Mouse (Mus musculus) lung, embryonic 14.5 days (tissue): ENCODE data around the gene Lrch3. TPM values are rescaled to one million over a fixed set of nuclear protein-coding genes. Genes with fewer than 3 reads are reported as not detected.
A peak's percentile ranks its signal among the peaks of the same experiment; 100 is the strongest.

Experiments
- ATAC-seq: fragments of 200-750 bp; cut with Nextera tagmentation; 2 replicates; pipeline ENCODE4 v1.8.0; 2017; ENCODE audit warnings: mild to moderate bottlenecking, moderate TSS enrichment, moderate library complexity; ENCODE audit not compliant: insufficient read depth
- DNase-seq: peaks from one replicate; pipeline ENCODE4 v3.0.0-alpha.2; 2015
- H3K27ac ChIP-seq: fragments of 300-500 bp; sonication (generic); 2 replicates; pipeline ENCODE4 v1.5.1; 2014; ENCODE audit warnings: low read depth, mild to moderate bottlenecking, moderate library complexity
- H3K27me3 ChIP-seq: fragments of 300-500 bp; sonication (generic); 2 replicates; pipeline ENCODE4 v1.6.1; 2014; ENCODE audit warnings: low read length, control low read depth; ENCODE audit not compliant: insufficient read depth
- H3K36me3 ChIP-seq: fragments of 300-500 bp; sonication (generic); 2 replicates; pipeline ENCODE4 v1.6.1; 2014; ENCODE audit warnings: control low read depth; ENCODE audit not compliant: insufficient read depth
- H3K4me1 ChIP-seq: fragments of 300-500 bp; sonication (generic); 2 replicates; pipeline ENCODE4 v1.6.1; 2014; ENCODE audit warnings: antibody characterized with exemption, control low read depth; ENCODE audit not compliant: insufficient read depth
- H3K4me2 ChIP-seq: fragments of 300-500 bp; sonication (generic); 2 replicates; pipeline ENCODE4 v1.6.1; 2014; ENCODE audit warnings: mild to moderate bottlenecking
- H3K4me3 ChIP-seq: fragments of 300-500 bp; sonication (generic); 2 replicates; pipeline ENCODE4 v1.5.1; 2014; ENCODE audit warnings: low read depth, low read length
- H3K9ac ChIP-seq: fragments of 300-500 bp; sonication (generic); 2 replicates; pipeline ENCODE4 v1.6.1; 2014
- H3K9me3 ChIP-seq: fragments of 300-500 bp; sonication (generic); 2 replicates; pipeline ENCODE4 v1.6.1; 2016; ENCODE audit warnings: low read depth, low read length, control low read depth
- CTCF ChIP-seq: IDR thresholded peaks from 2 replicates; pipeline ENCODE4 v1.5.1; 2016; ENCODE audit warnings: antibody characterized with exemption, low read depth
- WGBS: fragments of 180-500 bp; shearing (Covaris S2); extraction: QIAGEN DNeasy Blood & Tissue Kit; methylation state at CpG from one replicate; pipeline ENCODE4 v1.1.7; 2014; 5-methylcytosine and 5-hydroxymethylcytosine counted together
- polyA plus RNA-seq: library from polyadenylated mRNA; unstranded; fragments of >200 nt; fragmentation: Nextera tagmentation; extraction: Ambion mirVana; gene quantifications from 2 replicates; pipeline ENCODE4 v1.2.1, GENCODE M21; 2014

Gene Lrch3
- polyA plus RNA-seq, 1 experiment from 2014 or later: 26.9 TPM

GRCm38 (mm10) chr16:32887996-32888395 lies 25.9 kb upstream of the Lrch3 start:
- ATAC-seq (no peak), DNase-seq (peak; percentile 8)
- Histone ChIP-seq H3K27ac (no peak overlapping the region), H3K4me1 (no peaks in the 10 kb centered on the region), H3K4me3 (no peak overlapping the region), H3K9ac (no peak overlapping the region), H3K4me2 (no peak overlapping the region), H3K36me3 (peaks cover 52% of the 10 kb centered on the region), H3K27me3 (no peaks in the 10 kb centered on the region), H3K9me3 (no peaks in the 10 kb centered on the region)
- TF ChIP-seq CTCF: peak; percentile 47
- 89% methylated on average over 7 of the region's 7 CpGs for WGBS

GRCm38 (mm10) chr16:32889881-32890280 lies 24.0 kb upstream of the Lrch3 start:
- Histone ChIP-seq H3K9ac (no peak overlapping the region), H3K4me1 (no peaks in the 10 kb centered on the region), H3K36me3 (peaks cover 62% of the 10 kb centered on the region), H3K4me2 (no peak overlapping the region), H3K27me3 (no peaks in the 10 kb centered on the region), H3K27ac (no peak overlapping the region), H3K4me3 (no peak overlapping the region), H3K9me3 (no peaks in the 10 kb centered on the region)
- DNase-seq (no peak), ATAC-seq (no peak)
- TF ChIP-seq CTCF: no peak
- WGBS: 51% methylated on average over 2 of the region's 2 CpGs

GRCm38 (mm10) chr16:32896126-32896525 lies 17.8 kb upstream of the Lrch3 start:
- Histone ChIP-seq H3K36me3 (peaks cover 77% of the 10 kb centered on the region), H3K27me3 (no peaks in the 10 kb centered on the region), H3K9me3 (no peaks in the 10 kb centered on the region), H3K27ac (no peak overlapping the region), H3K4me3 (no peak overlapping the region), H3K9ac (no peak overlapping the region), H3K4me1 (no peaks in the 10 kb centered on the region), H3K4me2 (no peak overlapping the region)
- DNase-seq (no peak), ATAC-seq (no peak)
- TF ChIP-seq CTCF: no peak

GRCm38 (mm10) chr16:32901360-32902050 lies 12.4 kb upstream of the Lrch3 start:
- no peak for DNase-seq
- WGBS: 86% methylated on average over 2 of the region's 2 CpGs
- peaks cover 64% of the 10 kb centered on the region for H3K36me3 ChIP-seq
- H3K4me2 ChIP-seq: no peak overlapping the region
- no peak overlapping the region for H3K27ac ChIP-seq
- no peak for ATAC-seq
- TF ChIP-seq CTCF: no peak
- H3K4me1 ChIP-seq: no peaks in the 10 kb centered on the region
- no peak overlapping the region for H3K9ac ChIP-seq
- H3K4me3 ChIP-seq: no peak overlapping the region
- no peaks in the 10 kb centered on the region for H3K9me3 ChIP-seq
- H3K27me3 ChIP-seq: no peaks in the 10 kb centered on the region

- no peak overlapping the region for H3K9ac ChIP-seq
- DNase-seq: no peak
- no peak for ATAC-seq
- no peaks in the 10 kb centered on the region for H3K4me1 ChIP-seq
- H3K36me3 ChIP-seq: peaks cover 61% of the 10 kb centered on the region
- H3K27me3 ChIP-seq: no peaks in the 10 kb centered on the region
- H3K4me2 ChIP-seq: no peak overlapping the region
- no peak for TF ChIP-seq CTCF
- no peak overlapping the region for H3K27ac ChIP-seq
- WGBS: 56% methylated on average over 3 of the region's 3 CpGs
- H3K9me3 ChIP-seq: no peaks in the 10 kb centered on the region
- no peak overlapping the region for H3K4me3 ChIP-seq
Measured at GRCm38 (mm10) chr16:32902051-32902428, 11.9 kb upstream of the Lrch3 start.

GRCm38 (mm10) chr16:32906186-32906585 lies 7.7 kb upstream of the Lrch3 start:
- 83% methylated on average over 2 of the region's 2 CpGs for WGBS
- Histone ChIP-seq H3K27ac (no peak overlapping the region), H3K9ac (no peak overlapping the region), H3K9me3 (no peaks in the 10 kb centered on the region), H3K36me3 (peaks cover 32% of the 10 kb centered on the region), H3K4me3 (no peak overlapping the region), H3K4me2 (no peak overlapping the region), H3K4me1 (no peaks in the 10 kb centered on the region), H3K27me3 (no peaks in the 10 kb centered on the region)
- no peak for TF ChIP-seq CTCF
- ATAC-seq (no peak), DNase-seq (no peak)

- DNase-seq: peak; percentile 61
- Histone ChIP-seq H3K27me3 (no peaks in the 10 kb centered on the region), H3K4me3 (no peak overlapping the region), H3K9ac (no peak overlapping the region), H3K4me1 (no peaks in the 10 kb centered on the region), H3K4me2 (no peak overlapping the region), H3K9me3 (no peaks in the 10 kb centered on the region), H3K27ac (no peak overlapping the region), H3K36me3 (peaks cover 29% of the 10 kb centered on the region)
- WGBS: 51% methylated on average over 8 of the region's 8 CpGs
- ATAC-seq: peak; percentile 56
- no peak for TF ChIP-seq CTCF
Measured at GRCm38 (mm10) chr16:32906727-32907126, 7.2 kb upstream of the Lrch3 start.
